Mouse (Mus musculus) heart, postnatal 0 days (tissue): Measurements from ENCODE around the gene Pard3. TPM values are rescaled to one million over a fixed set of nuclear protein-coding genes. Genes with fewer than 3 reads are reported as not detected.

Experiments used
- ATAC-seq: fragments of 200-750 bp; cut with Nextera tagmentation; 2 replicates; pipeline ENCODE4 v1.8.0; 2017; ENCODE audit warnings: low read depth, moderate number of reproducible peaks, moderate library complexity; ENCODE audit not compliant: insufficient read depth
- DNase-seq: peaks from one replicate; pipeline ENCODE4 v3.0.0-alpha.2; 2016; ENCODE audit warnings: low spot score
- H3K27ac ChIP-seq: fragments of 300-500 bp; sonication (generic); 2 replicates; pipeline ENCODE4 v1.5.1; 2014; ENCODE audit warnings: low read depth, mild to moderate bottlenecking
- H3K27me3 ChIP-seq: fragments of 300-500 bp; sonication (generic); 2 replicates; pipeline ENCODE4 v1.6.1; 2014; ENCODE audit warnings: low read length, mixed read lengths; ENCODE audit not compliant: control insufficient read depth, insufficient read depth
- H3K36me3 ChIP-seq: fragments of 300-500 bp; sonication (generic); replicated peaks from 2 replicates; pipeline ENCODE4 v1.6.1; 2014; ENCODE audit warnings: low read length, mixed read lengths; ENCODE audit not compliant: control insufficient read depth, insufficient read depth
- H3K4me1 ChIP-seq: fragments of 300-500 bp; sonication (generic); 2 replicates; pipeline ENCODE4 v1.6.1; 2014; ENCODE audit warnings: antibody characterized with exemption; ENCODE audit not compliant: control insufficient read depth, insufficient read depth
- H3K4me2 ChIP-seq: fragments of 300-500 bp; sonication (generic); 2 replicates; pipeline ENCODE4 v1.6.1; 2014; ENCODE audit warnings: low read depth, mild to moderate bottlenecking, low read length, moderate library complexity
- H3K4me3 ChIP-seq: fragments of 300-500 bp; sonication (generic); 2 replicates; pipeline ENCODE4 v1.5.1; 2014; ENCODE audit warnings: low read depth, low read length
- H3K9ac ChIP-seq: fragments of 300-500 bp; sonication (generic); replicated peaks from 2 replicates; pipeline ENCODE4 v1.6.1; 2014; ENCODE audit warnings: low read depth, low read length, mixed read lengths
- H3K9me3 ChIP-seq: fragments of 300-500 bp; sonication (generic); replicated peaks from 2 replicates; pipeline ENCODE4 v1.6.1; 2016; ENCODE audit warnings: low read length; ENCODE audit not compliant: control insufficient read depth
- CTCF ChIP-seq: IDR thresholded peaks from 2 replicates; pipeline ENCODE4 v1.5.1; 2016; ENCODE audit warnings: antibody characterized with exemption, control low read depth, low read depth
- EP300 ChIP-seq: IDR thresholded peaks from 2 replicates; pipeline ENCODE4 v1.6.1; 2016; ENCODE audit warnings: antibody characterized with exemption, low read depth
- WGBS: fragments of 180-500 bp; shearing (Covaris S2); extraction: QIAGEN DNeasy Blood & Tissue Kit; methylation state at CpG from one replicate; pipeline ENCODE4 v1.1.7; 2014; 5-methylcytosine and 5-hydroxymethylcytosine counted together
- polyA plus RNA-seq: library from polyadenylated mRNA; unstranded; fragments of >200 nt; fragmentation: Nextera tagmentation; extraction: Ambion mirVana; gene quantifications from 2 replicates; pipeline ENCODE4 v1.2.1, GENCODE M21; 2015
- total RNA-seq: library from RNA; depleted of rRNA; stranded (reverse); fragments of >200 nt; gene quantifications from 2 replicates; pipeline ENCODE4 v1.2.3, GENCODE M21; 2014; ENCODE audit warnings: low replicate concordance; rRNA removed

Gene Pard3
- total RNA-seq (13.8 and 30.6 TPM in 2 replicates), polyA plus RNA-seq (8.2 and 9.2 TPM in 2 replicates)

- Histone ChIP-seq H3K27me3 (no peaks in the 10 kb centered on the region), H3K4me2 (peak within 1 kb of the TSS; percentile 88), H3K36me3 (no peaks in the 10 kb centered on the region), H3K9ac (peak within 1 kb of the TSS; percentile 97), H3K27ac (peak within 1 kb of the TSS; percentile 94), H3K9me3 (no peaks in the 10 kb centered on the region), H3K4me3 (peak within 1 kb of the TSS; percentile 94), H3K4me1 (peaks cover 18% of the 10 kb centered on the region)
- ATAC-seq, result peak; percentile 93
- TF ChIP-seq CTCF (peak; percentile 24; the same call in 1 of the 2 replicates), EP300 (no peak)
- DNase-seq, result peak; percentile 85
- WGBS, result under 1% methylated on average over 41 of the region's 98 CpGs
Observed at GRCm38 (mm10) chr8:127063551-127064360, at the start of gene Pard3. Gene Pard3, plus strand, starts transcription at chr8:127063893.

- 91% methylated on average over 1 of the region's 1 CpGs for WGBS
- H3K9me3 ChIP-seq, result no peaks in the 10 kb centered on the region
- H3K36me3 ChIP-seq, result no peaks in the 10 kb centered on the region
- H3K27me3 ChIP-seq, result no peaks in the 10 kb centered on the region
- no peak overlapping the region for H3K4me3 ChIP-seq
- no peak overlapping the region for H3K9ac ChIP-seq
- no peak overlapping the region for H3K27ac ChIP-seq
- ATAC-seq (no peak), DNase-seq (no peak)
- no peak overlapping the region for H3K4me2 ChIP-seq
- no peak for TF ChIP-seq CTCF
- no peak for TF ChIP-seq EP300
- no peaks in the 10 kb centered on the region for H3K4me1 ChIP-seq
Observed at GRCm38 (mm10) chr8:127021830-127022229, 41.9 kb upstream of the Pard3 start.

- TF ChIP-seq CTCF (no peak), EP300 (no peak)
- 83% methylated on average over 11 of the region's 11 CpGs for WGBS
- Histone ChIP-seq H3K27ac (no peak overlapping the region), H3K9me3 (no peaks in the 10 kb centered on the region), H3K27me3 (no peaks in the 10 kb centered on the region), H3K4me3 (no peak overlapping the region), H3K4me1 (no peaks in the 10 kb centered on the region), H3K9ac (no peak overlapping the region), H3K4me2 (no peak overlapping the region), H3K36me3 (no peaks in the 10 kb centered on the region)
- no peak for DNase-seq
- ATAC-seq, result no peak
Observed at GRCm38 (mm10) chr8:127025256-127025717, 38.4 kb upstream of the Pard3 start.

GRCm38 (mm10) chr8:127025775-127026174, 37.9 kb upstream of the Pard3 start:
- DNase-seq, result no peak
- H3K4me3 ChIP-seq, result no peak overlapping the region
- no peaks in the 10 kb centered on the region for H3K4me1 ChIP-seq
- no peak overlapping the region for H3K4me2 ChIP-seq
- H3K36me3 ChIP-seq, result no peaks in the 10 kb centered on the region
- WGBS, result 56% methylated on average over 11 of the region's 11 CpGs
- H3K9ac ChIP-seq, result no peak overlapping the region
- no peak for TF ChIP-seq CTCF
- TF ChIP-seq EP300, result no peak
- H3K27ac ChIP-seq, result no peak overlapping the region
- H3K27me3 ChIP-seq, result no peaks in the 10 kb centered on the region
- ATAC-seq, result no peak
- no peaks in the 10 kb centered on the region for H3K9me3 ChIP-seq

- Histone ChIP-seq H3K9ac (no peak overlapping the region), H3K27me3 (no peaks in the 10 kb centered on the region), H3K36me3 (no peaks in the 10 kb centered on the region), H3K27ac (no peak overlapping the region), H3K4me3 (no peak overlapping the region), H3K4me2 (no peak overlapping the region), H3K9me3 (no peaks in the 10 kb centered on the region), H3K4me1 (no peaks in the 10 kb centered on the region)
- WGBS, result 64% methylated on average over 5 of the region's 5 CpGs
- ATAC-seq, result no peak
- TF ChIP-seq EP300, result no peak
- TF ChIP-seq CTCF, result no peak
- no peak for DNase-seq
Observed at GRCm38 (mm10) chr8:127031476-127031875, 32.2 kb upstream of the Pard3 start.
